Comparison of ENCODE assay signal across 25 mouse cellular contexts in genomic region chr11:115886446-115886845, GRCm38 (mm10). TPM values are rescaled to one million over a fixed set of nuclear protein-coding genes. Genes with fewer than 3 reads are reported as not detected.
"Had no signal": no experiment of that assay in that cellular context is flagged by ENCODE, and none has a peak within 500 bp of the region (broad histone marks: within the 10 kb centered on the region; RNA-seq: fewer than 3 reads in every experiment).

No protein-coding gene starts in this region.

- DNase-seq: kidney, adult 2 months; kidney, postnatal 10 days; kidney, postnatal 36 days; layer of hippocampus, postnatal 36 days; liver; lung, adult 2 months; lung, postnatal 14 days; lung, postnatal 4 days; right cerebral cortex, postnatal 4 days; thymus, postnatal 25 days had no signal

- ATAC-seq: intestine, embryonic 16.5 days; liver, embryonic 12.5 days; midbrain, embryonic 15.5 days had no signal

- H3K4me3 ChIP-seq: left cerebral cortex, adult 2 months; limb, embryonic 13.5 days; liver, embryonic 12.5 days; liver, embryonic 15.5 days; midbrain, embryonic 12.5 days; midbrain, embryonic 15.5 days; myocyte; neural tube, embryonic 13.5 days had no signal

- H3K27ac ChIP-seq: left cerebral cortex, adult 2 months; limb, embryonic 13.5 days; liver, embryonic 12.5 days; liver, embryonic 15.5 days; midbrain, embryonic 12.5 days; midbrain, embryonic 15.5 days; neural tube, embryonic 13.5 days had no signal

- H3K27me3 ChIP-seq: midbrain, embryonic 15.5 days had no signal

- H3K9me3 ChIP-seq: limb, embryonic 13.5 days; liver, embryonic 12.5 days; liver, embryonic 15.5 days; midbrain, embryonic 12.5 days; midbrain, embryonic 15.5 days; neural tube, embryonic 13.5 days had no signal

- H3K36me3 ChIP-seq: limb, embryonic 13.5 days; liver, embryonic 12.5 days; liver, embryonic 15.5 days; midbrain, embryonic 12.5 days; midbrain, embryonic 15.5 days; neural tube, embryonic 13.5 days had no signal

- H3K9ac ChIP-seq: limb, embryonic 13.5 days; liver, embryonic 12.5 days; liver, embryonic 15.5 days; midbrain, embryonic 12.5 days; midbrain, embryonic 15.5 days; neural tube, embryonic 13.5 days had no signal

- H3K4me1 ChIP-seq: limb, embryonic 13.5 days; liver, embryonic 15.5 days; midbrain, embryonic 12.5 days; midbrain, embryonic 15.5 days had no signal

- H3K4me2 ChIP-seq: limb, embryonic 13.5 days; liver, embryonic 12.5 days; liver, embryonic 15.5 days; midbrain, embryonic 12.5 days; midbrain, embryonic 15.5 days; neural tube, embryonic 13.5 days had no signal

RNA-seq across cellular contexts. Expression of gene Smim5, which starts 13.3 kb away (rescaled TPM):
- total RNA-seq: left cerebral cortex, postnatal 36 days had no signal

RNA-seq across cellular contexts. Expression of gene Smim6, which starts 25.4 kb away (rescaled TPM):
- total RNA-seq: layer of hippocampus, adult 8-10 months; layer of hippocampus, postnatal 10 days; layer of hippocampus, postnatal 36 days; left cerebral cortex, adult 2 months; left cerebral cortex, postnatal 10 days; left cerebral cortex, postnatal 36 days; monocyte, adult 5-6 weeks; neutrophil, adult 5-6 weeks had no signal

RNA-seq across cellular contexts. Expression of gene Myo15b, which starts 28.2 kb away (rescaled TPM):
- total RNA-seq: monocyte, adult 5-6 weeks; neutrophil, adult 5-6 weeks had no signal
